Mouse (Mus musculus): Measurements from ENCODE around the gene Atg9b. TPM values are rescaled to one million over a fixed set of nuclear protein-coding genes. Genes with fewer than 3 reads are reported as not detected.

The Atg9b gene
- polyA plus RNA-seq (2012; ENCODE audit: insufficient read depth, insufficient read length, missing spikeins): 0.39 and 1.1 TPM in 2 replicates

DNA sequence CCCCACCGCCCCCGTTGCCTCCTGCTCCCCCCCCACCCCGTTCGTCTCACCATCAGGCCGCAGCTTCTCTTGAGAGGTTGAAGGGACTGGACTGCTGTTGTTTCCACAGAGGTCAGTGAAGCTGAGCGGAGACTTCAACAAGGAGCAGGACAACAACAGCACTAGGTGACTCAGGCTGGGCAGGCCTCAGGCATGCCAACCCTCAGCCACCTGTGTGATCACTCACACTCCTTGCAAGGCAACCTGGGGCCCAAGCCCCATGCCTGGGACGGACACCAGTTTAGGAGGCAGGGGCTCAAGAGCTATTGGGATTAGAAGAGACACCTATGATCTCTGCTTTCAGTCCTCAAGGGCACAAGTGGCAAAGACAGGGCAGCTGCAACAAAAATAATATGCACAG, at the start of gene Atg9b:
TSS of gene Atg9b (minus strand) at position 280 of the 400 bp plus-strand sequence.
- Histone ChIP-seq H3K4me1 (ENCODE audit: control insufficient read depth, insufficient read depth, low read length) (peaks cover 35% of the 10 kb centered on the region), H3K4me3 (ENCODE audit: insufficient read depth, low read length) (no peak within 1 kb of the TSS), H3K27ac (ENCODE audit: insufficient read depth, low read depth, low read length) (peak within 1 kb of the TSS; percentile 14)
- TF ChIP-seq POLR2A (IDR thresholded peaks at IDR 0.05; ENCODE audit: borderline replicate concordance, low read depth, low read length) (no peak), CTCF (IDR thresholded peaks at IDR 0.05; ENCODE audit: low read depth, low read length) (no peak)

DNA sequence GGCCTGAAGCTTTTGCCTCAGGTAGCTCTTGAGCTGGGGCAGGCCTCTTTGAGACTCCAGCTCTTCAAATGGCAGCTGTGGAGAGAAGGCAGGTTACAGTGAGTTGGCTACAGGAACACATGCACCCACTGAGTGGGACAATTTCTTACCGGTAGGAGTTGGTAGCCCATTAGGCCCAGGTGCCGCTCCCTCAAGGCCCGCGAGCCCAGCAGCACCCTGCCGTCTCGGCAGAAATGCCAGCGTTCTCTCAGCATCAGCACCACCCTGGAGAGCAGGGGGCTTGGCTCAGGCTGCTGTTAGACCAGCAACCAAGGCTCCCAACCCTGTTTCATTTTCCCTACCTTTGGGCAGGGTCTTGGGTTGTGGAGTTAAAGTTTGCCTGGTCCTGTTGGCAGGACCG, 49.2 kb upstream of the Atg9b start:
- Histone ChIP-seq H3K4me3 (ENCODE audit: insufficient read depth, low read length) (no peak overlapping the region), H3K27ac (ENCODE audit: insufficient read depth, low read depth, low read length) (no peak overlapping the region), H3K4me1 (ENCODE audit: control insufficient read depth, insufficient read depth, low read length) (peaks cover 9% of the 10 kb centered on the region)
- TF ChIP-seq CTCF (IDR thresholded peaks at IDR 0.05; ENCODE audit: low read depth, low read length) (no peak), POLR2A (IDR thresholded peaks at IDR 0.05; ENCODE audit: borderline replicate concordance, low read depth, low read length) (no peak)

DNA sequence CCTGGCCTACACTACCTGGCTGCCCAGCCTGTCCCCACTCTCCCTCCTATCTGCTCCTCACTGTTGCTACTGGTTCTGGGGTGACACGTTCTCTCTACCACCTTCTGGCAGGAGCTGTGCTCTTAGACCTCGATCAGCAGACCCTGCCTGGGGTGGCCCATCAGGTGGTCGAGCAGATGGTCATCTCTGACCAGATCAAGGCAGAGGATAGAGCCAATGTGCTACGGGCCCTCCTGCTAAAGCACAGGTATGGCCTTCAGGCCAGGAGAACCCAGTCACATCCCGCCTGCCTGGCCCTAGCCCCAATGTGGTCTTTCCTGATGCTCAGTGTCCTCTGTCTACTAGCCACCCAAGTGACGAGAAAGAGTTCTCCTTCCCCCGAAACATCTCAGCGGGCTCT, 42.0 kb upstream of the Atg9b start:
- Histone ChIP-seq H3K4me3 (ENCODE audit: insufficient read depth, low read length) (no peak overlapping the region), H3K27ac (ENCODE audit: insufficient read depth, low read depth, low read length) (no peak overlapping the region), H3K4me1 (ENCODE audit: control insufficient read depth, insufficient read depth, low read length) (no peaks in the 10 kb centered on the region)
- TF ChIP-seq POLR2A (IDR thresholded peaks at IDR 0.05; ENCODE audit: borderline replicate concordance, low read depth, low read length) (no peak), CTCF (IDR thresholded peaks at IDR 0.05; ENCODE audit: low read depth, low read length) (no peak)

DNA sequence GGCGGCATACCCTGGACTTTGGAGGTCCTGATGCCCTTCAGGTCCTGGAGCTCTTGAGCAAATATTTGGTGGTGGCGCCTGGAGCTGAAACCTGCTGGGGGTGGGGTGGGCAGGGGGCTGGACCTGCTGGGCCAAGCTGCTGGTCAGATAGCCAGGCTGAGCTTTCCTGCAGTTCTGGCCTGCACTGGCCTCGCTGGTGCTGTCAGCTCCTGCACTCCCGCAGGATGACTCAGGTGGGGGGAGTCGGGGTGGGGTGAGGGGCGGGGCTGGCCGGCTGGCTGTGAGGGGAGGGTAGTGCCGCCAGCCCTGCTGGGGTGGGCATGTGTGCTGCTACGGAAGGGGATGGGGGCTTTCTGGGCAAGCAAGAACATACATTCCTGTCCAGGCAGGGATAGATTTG, 36.7 kb upstream of the Atg9b start:
- Histone ChIP-seq H3K4me3 (ENCODE audit: insufficient read depth, low read length) (no peak overlapping the region), H3K27ac (ENCODE audit: insufficient read depth, low read depth, low read length) (no peak overlapping the region), H3K4me1 (ENCODE audit: control insufficient read depth, insufficient read depth, low read length) (peaks cover 13% of the 10 kb centered on the region)
- no peak for TF ChIP-seq POLR2A (IDR thresholded peaks at IDR 0.05; ENCODE audit: borderline replicate concordance, low read depth, low read length)

DNA sequence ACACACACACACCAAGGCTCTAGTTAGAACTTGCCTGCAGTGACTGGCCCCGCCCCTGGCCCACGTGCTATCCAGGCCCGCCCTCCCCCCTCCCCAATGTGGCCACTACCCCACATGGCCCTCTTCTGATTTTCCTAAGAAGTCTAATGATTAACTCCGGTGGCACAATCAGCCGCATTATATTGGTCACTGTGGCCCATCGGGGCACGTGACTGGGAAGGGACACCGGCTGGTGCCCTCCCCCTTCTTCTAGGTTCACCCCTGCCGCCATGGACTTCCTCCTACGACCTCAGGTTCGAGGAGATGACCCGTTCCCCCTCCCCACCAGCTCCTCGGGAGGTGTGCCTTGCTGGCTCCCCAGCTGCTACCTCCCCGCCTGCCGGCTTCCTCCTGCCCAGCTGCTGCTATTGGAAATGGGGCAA, 36.0 kb upstream of the Atg9b start:
- TF ChIP-seq POLR2A (IDR thresholded peaks at IDR 0.05; ENCODE audit: borderline replicate concordance, low read depth, low read length) (no peak), CTCF (IDR thresholded peaks at IDR 0.05; ENCODE audit: low read depth, low read length) (no peak)
- no peak overlapping the region for H3K27ac ChIP-seq (ENCODE audit: insufficient read depth, low read depth, low read length)
- H3K4me3 ChIP-seq (ENCODE audit: insufficient read depth, low read length): no peak overlapping the region
- H3K4me1 ChIP-seq (ENCODE audit: control insufficient read depth, insufficient read depth, low read length): peaks cover 13% of the 10 kb centered on the region

DNA sequence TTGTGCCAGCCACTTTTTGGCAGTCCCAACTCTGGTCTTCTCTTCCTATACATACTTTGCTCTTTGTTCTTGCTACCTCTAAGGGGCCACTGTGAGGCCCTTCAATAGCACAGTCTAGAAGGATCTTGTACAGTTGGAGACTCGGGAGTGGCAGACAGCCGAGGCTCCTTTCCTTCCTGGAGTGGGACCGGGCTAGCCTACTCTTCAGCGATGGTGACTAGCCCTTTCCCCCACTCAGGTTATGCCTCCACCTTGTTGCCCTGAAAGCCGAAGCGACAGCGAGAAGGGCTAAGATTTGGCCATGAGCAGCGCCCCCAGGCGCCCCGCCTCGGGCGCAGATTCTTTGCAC, 35.3 kb upstream of the Atg9b start:
- peaks cover 13% of the 10 kb centered on the region for H3K4me1 ChIP-seq (ENCODE audit: control insufficient read depth, insufficient read depth, low read length)
- H3K27ac ChIP-seq (ENCODE audit: insufficient read depth, low read depth, low read length): no peak overlapping the region
- H3K4me3 ChIP-seq (ENCODE audit: insufficient read depth, low read length): no peak overlapping the region

DNA sequence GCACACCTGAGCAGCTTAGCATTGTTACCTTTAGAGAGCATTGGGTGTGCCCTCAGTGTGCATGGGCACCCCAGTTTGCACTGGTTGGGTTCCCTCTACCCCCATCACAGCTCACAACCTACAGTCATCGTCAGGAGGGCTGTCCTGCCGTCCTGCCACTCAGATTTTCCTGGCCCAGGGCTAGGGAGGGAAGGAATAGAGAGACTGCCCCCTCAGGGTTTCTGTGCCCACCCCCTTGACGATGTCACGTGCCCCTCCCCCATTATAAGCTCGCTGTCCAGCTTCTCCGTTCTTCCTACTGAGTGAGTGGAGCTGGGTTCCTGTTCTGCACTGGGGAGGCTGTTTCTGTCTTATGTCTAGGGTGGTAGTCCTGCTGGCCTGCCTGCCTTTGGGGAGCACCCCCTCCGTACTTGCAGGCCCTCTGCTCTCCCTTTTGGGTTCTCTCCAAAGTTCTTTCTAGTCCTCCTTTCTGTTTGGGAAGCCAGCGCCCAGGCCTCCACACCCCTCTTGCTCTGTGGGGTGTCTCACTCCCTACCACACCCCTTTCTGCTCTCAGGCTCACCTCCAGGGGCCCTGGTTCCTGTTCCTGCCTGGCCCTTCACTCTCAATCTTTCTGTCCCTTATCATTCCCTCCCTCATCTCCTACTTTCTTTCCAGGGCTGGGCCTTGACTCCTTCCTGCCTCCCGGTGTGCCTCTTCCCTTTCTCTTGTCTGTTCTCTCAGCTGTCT, 34.8 kb upstream of the Atg9b start:
- Histone ChIP-seq H3K27ac (ENCODE audit: insufficient read depth, low read depth, low read length) (peak overlapping the region; percentile 40), H3K4me3 (ENCODE audit: insufficient read depth, low read length) (peak overlapping the region; percentile 76), H3K4me1 (ENCODE audit: control insufficient read depth, insufficient read depth, low read length) (peaks cover 13% of the 10 kb centered on the region)
- TF ChIP-seq POLR2A (IDR thresholded peaks at IDR 0.05; ENCODE audit: borderline replicate concordance, low read depth, low read length) (no peak), CTCF (IDR thresholded peaks at IDR 0.05; ENCODE audit: low read depth, low read length) (no peak)

More for the DNA sequence above, 35.3 kb upstream of the Atg9b start:
- no peak for TF ChIP-seq CTCF (IDR thresholded peaks at IDR 0.05; ENCODE audit: low read depth, low read length)

DNA sequence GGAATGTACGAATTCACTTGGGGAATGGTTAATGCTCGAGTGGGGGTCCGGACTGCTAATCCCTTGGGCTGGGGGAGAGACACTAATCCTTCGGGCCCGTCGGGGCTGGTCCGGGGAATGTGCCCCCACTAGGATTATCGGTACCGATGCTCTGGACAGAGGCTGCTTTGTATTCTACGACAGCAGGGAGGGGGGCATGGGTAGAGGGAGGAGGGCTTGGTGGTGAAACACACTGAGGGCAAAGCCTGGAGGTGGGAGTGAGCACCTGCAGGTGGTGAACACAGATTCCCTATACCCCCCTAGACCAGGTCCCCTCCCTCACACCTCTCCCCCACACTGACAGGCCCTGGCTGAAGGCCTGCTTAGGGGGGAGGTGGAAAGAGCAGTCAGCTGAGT, 34.1 kb upstream of the Atg9b start:
- Histone ChIP-seq H3K27ac (ENCODE audit: insufficient read depth, low read depth, low read length) (peak overlapping the region; percentile 33; the same call in 1 of the 2 replicates), H3K4me1 (ENCODE audit: control insufficient read depth, insufficient read depth, low read length) (peaks cover 13% of the 10 kb centered on the region), H3K4me3 (ENCODE audit: insufficient read depth, low read length) (peak overlapping the region; percentile 76)
- TF ChIP-seq POLR2A (IDR thresholded peaks at IDR 0.05; ENCODE audit: borderline replicate concordance, low read depth, low read length): no peak
- no peak for TF ChIP-seq CTCF (IDR thresholded peaks at IDR 0.05; ENCODE audit: low read depth, low read length)

DNA sequence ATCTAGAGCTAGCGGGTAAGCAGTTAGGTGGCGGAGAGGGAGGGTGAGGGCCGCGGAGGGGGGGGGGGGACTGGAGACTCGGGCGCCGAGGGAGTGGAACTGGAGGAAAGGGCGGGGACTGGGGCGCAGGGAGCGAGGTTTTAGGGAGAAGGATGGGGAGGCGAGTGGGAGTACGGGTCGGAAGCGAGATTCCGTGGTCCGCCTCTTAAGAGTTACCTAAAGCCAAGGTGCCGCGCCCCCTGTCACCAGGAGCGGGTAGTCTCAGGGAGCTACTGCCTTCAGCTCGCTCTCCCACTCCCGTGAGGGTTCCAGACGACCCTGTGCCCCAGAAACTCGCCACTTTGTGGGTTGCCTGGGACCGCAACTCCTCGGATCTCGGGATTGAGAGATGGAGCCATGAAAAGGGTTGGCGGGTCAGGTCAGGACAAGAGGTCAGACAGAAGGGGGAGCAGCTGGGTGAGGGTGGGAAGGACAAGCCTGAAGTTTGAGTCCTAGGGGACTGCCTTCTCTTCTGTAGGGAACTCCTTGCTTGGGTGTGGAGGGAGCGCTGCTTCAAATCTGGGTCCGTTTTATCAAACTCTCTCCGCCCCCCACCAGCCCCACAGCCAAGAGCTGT, 33.6 kb upstream of the Atg9b start:
- Histone ChIP-seq H3K4me3 (ENCODE audit: insufficient read depth, low read length) (peak overlapping the region; percentile 76), H3K27ac (ENCODE audit: insufficient read depth, low read depth, low read length) (peak overlapping the region; percentile 33), H3K4me1 (ENCODE audit: control insufficient read depth, insufficient read depth, low read length) (peaks cover 13% of the 10 kb centered on the region)
- TF ChIP-seq CTCF (IDR thresholded peaks at IDR 0.05; ENCODE audit: low read depth, low read length): no peak
- no peak for TF ChIP-seq POLR2A (IDR thresholded peaks at IDR 0.05; ENCODE audit: borderline replicate concordance, low read depth, low read length)

DNA sequence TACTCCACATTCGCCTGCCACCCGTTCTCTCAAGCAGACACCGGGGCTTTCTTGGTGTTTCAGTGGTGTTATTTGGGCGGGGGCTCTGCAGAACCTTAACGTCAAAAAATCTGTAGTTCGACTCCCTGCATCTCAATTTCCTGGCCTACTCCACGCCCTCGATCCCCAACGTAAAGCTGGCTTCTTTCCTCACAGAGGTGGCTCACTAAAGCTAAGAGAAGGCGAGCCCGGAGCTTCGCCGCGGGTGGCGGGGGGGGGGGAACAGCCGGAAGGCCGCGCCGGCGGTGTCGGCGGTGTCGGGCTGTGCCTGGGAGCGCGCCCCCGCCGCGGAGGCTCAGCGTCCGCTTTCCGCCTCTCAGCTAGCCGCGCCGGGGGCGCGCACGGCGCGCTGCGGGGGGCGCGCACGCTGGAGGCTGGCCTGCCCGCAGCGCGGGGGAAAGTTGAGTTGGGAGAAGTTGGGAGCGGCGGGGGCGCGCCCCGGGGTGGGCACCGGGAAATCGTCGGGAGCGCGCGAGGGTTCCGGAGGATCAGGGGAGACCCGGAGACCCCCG, 33.0 kb upstream of the Atg9b start:
- no peak for TF ChIP-seq POLR2A (IDR thresholded peaks at IDR 0.05; ENCODE audit: borderline replicate concordance, low read depth, low read length)
- no peak for TF ChIP-seq CTCF (IDR thresholded peaks at IDR 0.05; ENCODE audit: low read depth, low read length)
- Histone ChIP-seq H3K4me1 (ENCODE audit: control insufficient read depth, insufficient read depth, low read length) (peaks cover 13% of the 10 kb centered on the region), H3K27ac (ENCODE audit: insufficient read depth, low read depth, low read length) (peak overlapping the region; percentile 93)

More for the DNA sequence above, 33.0 kb upstream of the Atg9b start:
- peak overlapping the region; percentile 76 for H3K4me3 ChIP-seq (ENCODE audit: insufficient read depth, low read length)
